Mouse (Mus musculus) mouse trophoblast stem cell (cell line): ENCODE measurements around the gene Slc7a6os.

ENCODE experiments used
- in situ Hi-C, 2 experiments: fragments of 300-500 bp; cut with MseI, MboI; formaldehyde crosslinking; loops; 2 replicates in 1 of 2; 3 replicates in 1 of 2; pipeline ENCODE4 v1.15.1; 2025

Gene Slc7a6os

DNA sequence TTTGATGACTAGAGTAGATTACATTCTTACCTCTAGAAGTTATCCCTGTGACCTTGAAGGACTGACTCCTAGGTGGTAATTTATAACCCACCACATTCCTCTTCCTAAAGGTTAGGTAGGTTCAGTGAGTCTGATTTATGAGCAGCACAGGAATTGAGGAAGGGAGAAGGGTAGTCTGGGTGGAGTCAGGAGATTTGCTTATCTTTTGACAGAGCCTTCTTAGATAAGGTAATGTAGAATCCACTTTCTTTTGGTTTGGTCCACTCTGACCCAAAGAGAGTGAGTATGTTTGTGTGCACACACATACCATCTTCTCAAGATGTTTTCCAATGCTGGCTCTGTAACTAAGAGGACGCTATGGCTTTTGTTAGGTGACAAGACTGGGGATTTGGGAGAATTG is 33.1 kb downstream of the Slc7a6os start:
- in situ Hi-C loops: no loop called here

DNA sequence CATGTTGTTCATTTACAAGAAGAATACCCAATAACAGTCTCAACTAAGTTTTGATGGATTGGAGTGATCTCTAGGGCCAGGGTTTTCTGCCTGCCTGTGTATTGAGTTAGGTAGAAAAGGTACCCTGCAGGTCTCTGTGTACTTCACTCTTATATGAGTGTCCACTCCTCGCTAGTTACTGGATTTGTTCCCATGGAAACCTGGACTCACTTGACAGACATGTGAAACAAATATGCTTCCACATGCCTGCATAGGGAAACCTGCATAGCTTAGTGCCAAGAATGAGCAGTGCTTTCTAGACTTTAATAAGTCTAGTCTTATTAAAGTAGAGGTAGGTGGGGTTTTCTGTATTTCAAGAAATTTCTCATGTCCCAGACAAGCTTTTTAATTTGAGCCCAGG is 33.8 kb downstream of the Slc7a6os start:
- in situ Hi-C loops: no loop called here

DNA sequence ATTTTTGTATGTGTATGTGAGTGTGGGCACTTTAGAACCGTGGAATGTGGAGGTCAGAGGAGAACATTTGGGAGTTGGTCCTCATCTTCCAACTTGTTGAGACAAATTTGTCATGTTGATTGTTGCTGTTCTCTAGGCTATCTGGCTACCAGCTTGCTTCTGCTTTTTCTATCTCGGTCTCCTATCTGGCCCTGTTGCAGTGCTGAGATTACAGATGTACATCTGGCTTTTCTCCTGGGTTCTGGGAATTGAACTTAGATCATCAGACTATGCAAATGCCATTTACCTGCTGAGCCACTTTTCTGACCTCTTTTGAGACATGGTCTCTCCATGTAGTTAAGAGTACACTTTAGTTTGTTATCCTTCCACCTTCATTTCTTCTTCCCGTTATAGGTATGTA is 37.2 kb downstream of the Slc7a6os start:
- in situ Hi-C loops: no loop called here

DNA sequence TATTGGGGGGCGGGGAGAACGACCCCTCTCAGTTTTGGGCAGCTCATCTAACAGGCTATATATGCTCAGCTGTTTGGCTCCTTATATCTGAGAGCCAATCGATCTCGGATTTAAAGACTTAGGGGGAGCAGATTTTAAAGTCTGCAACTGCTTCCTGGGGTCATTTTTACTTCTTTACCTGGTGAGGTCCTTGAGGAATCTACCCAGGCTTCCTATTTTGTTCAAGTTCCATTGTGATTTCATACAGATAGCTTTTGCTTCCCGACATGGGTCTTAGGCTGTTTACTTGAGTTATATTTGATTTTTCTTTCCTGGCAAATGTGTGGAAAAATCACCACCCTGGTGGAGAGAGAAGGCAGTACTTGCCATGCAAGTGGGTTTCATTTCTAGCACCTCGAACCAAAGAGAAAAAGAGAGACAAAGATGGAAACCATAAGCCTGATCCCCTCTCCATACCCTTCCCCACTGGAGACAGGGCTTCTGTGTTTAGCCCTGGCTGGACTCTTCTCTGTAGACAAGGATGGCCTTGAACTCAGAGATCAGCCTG is 40.7 kb downstream of the Slc7a6os start:
- in situ Hi-C loops: no loop called here

DNA sequence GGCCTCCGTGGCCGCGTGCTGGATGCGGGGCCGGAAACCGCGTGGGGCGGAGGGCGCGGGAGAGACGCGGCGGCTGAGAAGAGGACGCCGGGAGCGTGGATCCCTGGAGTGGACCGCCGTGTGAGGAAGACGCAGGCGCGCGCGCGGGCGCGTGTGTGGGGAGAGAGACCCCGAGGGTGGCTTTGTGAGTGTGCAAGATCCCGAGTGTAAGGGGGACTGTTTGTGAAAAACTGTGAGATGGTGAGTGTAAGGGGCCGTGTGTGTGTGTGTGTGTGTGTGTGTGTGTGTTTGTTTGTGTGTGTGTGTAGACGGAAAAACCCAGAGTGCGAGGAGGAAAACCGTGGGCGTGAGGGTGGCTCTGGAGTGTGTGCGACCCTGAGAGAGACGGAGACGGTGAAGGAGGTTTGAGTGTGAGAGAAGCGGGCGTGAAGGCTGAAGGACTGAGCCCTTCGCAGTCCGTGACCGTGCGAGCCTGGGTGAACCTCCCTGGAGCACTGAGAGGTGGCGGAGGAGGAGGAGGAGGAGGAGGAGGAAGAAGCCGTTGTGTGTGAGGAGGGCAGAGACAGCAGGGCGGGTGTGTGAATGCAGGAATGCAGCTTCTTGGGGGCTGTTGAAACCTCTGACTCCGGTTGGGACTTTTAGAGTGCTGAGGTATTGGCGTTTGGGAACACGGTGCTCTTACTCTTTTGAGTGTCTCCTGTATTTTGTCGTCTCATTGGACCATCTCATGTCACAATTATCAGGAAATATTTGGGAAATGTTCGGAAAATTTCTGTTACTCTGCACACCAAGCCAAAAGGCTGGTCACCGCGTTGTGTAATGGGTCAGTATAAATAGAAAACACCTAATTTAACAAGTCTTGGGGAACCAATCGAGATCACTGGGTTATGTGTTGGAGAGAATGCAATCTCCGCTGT is 41.5 kb downstream of the Slc7a6os start:
- in situ Hi-C loops: no loop called here

- in situ Hi-C loops: no loop called here
These were observed 42.2 kb downstream of the Slc7a6os start, which contains the start of gene Slc7a6 for GRCm38 (mm10) chr8:106168356-106169016. TSS of gene Slc7a6 (plus strand) at chr8:106168857.

- in situ Hi-C loops: no loop called here
These were observed 45.3 kb downstream of the Slc7a6os start for GRCm38 (mm10) chr8:106165460-106165859.

DNA sequence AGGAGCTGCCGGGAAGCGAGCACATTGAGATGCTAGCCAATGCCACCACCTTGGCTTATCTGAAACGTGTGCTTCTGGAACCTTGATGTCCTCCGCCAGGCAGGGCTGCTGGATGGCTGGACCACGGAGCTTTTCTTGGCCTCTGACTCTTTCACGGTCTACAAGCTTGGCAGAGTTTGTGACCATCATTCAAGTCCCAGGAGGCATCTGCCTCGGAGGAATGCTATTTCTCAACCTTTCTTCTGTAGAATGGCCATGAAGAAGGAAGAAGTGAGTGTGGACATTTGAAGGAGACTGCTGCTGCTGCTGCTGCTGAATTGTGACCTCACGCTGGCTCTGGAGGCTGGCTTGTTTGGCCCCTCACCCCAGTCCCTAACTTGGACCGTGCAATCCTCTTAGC is 47.5 kb downstream of the Slc7a6os start:
- in situ Hi-C loops: loop anchor here in 1 of 2 experiments (5.0 kb wide), 1 partner anchor 34 kb away; no protein-coding TSS in a partner anchor

DNA sequence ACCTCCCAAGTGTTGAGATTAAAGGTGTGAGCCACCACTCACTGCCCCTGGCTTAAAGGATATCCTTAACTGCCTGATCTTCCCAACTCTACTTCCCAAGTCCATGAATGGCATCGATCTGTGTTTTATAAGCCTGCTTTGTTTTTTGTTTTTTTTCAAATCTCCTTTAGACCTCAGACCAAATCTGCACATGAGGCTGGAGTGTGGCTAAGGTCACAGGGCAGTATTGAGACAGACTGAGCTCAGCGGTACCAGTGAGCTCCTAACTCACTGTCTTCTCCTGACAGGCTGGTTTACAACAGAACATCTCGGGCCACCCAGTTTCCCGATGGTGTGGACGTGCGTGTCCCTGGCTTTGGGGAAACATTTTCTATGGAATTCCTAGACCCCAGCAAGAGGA is 50.9 kb downstream of the Slc7a6os start:
- in situ Hi-C loops: loop anchor here (5.0 kb wide), 2 partner anchors 37 to 42 kb away; no protein-coding TSS in a partner anchor

- in situ Hi-C loops: loop anchor here in 1 of 2 experiments (5.0 kb wide), 1 partner anchor 44 kb away; no protein-coding TSS in a partner anchor
These were observed 52.4 kb downstream of the Slc7a6os start for GRCm38 (mm10) chr8:106158381-106158780.

GRCm38 (mm10) chr8:106157419-106157818 is 53.3 kb downstream of the Slc7a6os start:
- in situ Hi-C loops: loop anchor here in 1 of 2 experiments (5.0 kb wide), 1 partner anchor 45 kb away; no protein-coding TSS in a partner anchor

- in situ Hi-C loops: no loop called here
These were observed 57.9 kb downstream of the Slc7a6os start for GRCm38 (mm10) chr8:106152876-106153275.

DNA sequence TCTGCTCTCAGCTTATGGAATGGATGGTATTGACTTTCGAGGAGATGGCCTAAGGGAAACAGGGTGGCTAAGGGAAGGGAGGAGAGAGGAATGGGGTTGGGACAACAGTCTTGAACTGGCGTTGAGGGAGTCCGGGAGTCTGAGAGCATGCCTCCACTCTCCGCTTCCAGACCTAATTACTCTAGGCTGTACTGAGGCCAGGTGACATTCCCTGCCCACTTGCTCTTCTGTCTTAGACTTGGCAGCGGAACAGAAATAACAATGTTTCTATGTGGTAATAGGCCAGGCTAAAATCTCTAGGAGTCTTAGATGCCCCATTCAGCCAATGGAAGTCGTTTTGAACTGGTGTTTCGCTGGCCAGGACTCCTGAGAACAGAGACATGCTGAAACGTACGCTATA is 59.7 kb downstream of the Slc7a6os start:
- in situ Hi-C loops: no loop called here
